Mouse (Mus musculus) midbrain, postnatal 0 days (tissue): Measurements from ENCODE around the gene Rhot2. TPM values are rescaled to one million over a fixed set of nuclear protein-coding genes. Genes with fewer than 3 reads are reported as not detected.
A peak's percentile ranks its signal among the peaks of the same experiment; 100 is the strongest.

Experiments
- ATAC-seq: fragments of 200-750 bp; cut with Nextera tagmentation; 2 replicates; pipeline ENCODE4 v1.8.0; 2017; ENCODE audit warnings: moderate number of reproducible peaks, mild to moderate bottlenecking, moderate TSS enrichment, moderate library complexity; ENCODE audit not compliant: low FRiP score
- DNase-seq: peaks from one replicate; pipeline ENCODE4 v3.0.0-alpha.2; 2015; ENCODE audit warnings: low spot score
- H3K27ac ChIP-seq: fragments of 300-500 bp; sonication (generic); 2 replicates; pipeline ENCODE4 v1.5.1; 2014; ENCODE audit warnings: low read depth, mild to moderate bottlenecking, low read length, mixed read lengths
- H3K27me3 ChIP-seq: fragments of 300-500 bp; sonication (generic); 2 replicates; pipeline ENCODE4 v1.6.1; 2014; ENCODE audit warnings: low read length, control low read depth, mixed read lengths; ENCODE audit not compliant: insufficient read depth
- H3K36me3 ChIP-seq: fragments of 300-500 bp; sonication (generic); 2 replicates; pipeline ENCODE4 v1.6.1; 2014; ENCODE audit warnings: low read length, control low read depth, mixed read lengths; ENCODE audit not compliant: insufficient read depth
- H3K4me1 ChIP-seq: fragments of 300-500 bp; sonication (generic); 2 replicates; pipeline ENCODE4 v1.6.1; 2014; ENCODE audit warnings: mild to moderate bottlenecking, control low read depth, antibody characterized with exemption, low read length, mixed read lengths; ENCODE audit not compliant: insufficient read depth
- H3K4me2 ChIP-seq: fragments of 300-500 bp; sonication (generic); 2 replicates; pipeline ENCODE4 v1.6.1; 2014; ENCODE audit warnings: low read depth, mild to moderate bottlenecking, low read length, mixed read lengths; ENCODE audit not compliant: poor library complexity, severe bottlenecking
- H3K4me3 ChIP-seq: fragments of 300-500 bp; sonication (generic); 2 replicates; pipeline ENCODE4 v1.5.1; 2014; ENCODE audit warnings: low read depth, mild to moderate bottlenecking, low read length, moderate library complexity
- H3K9ac ChIP-seq: fragments of 300-500 bp; sonication (generic); replicated peaks from 2 replicates; pipeline ENCODE4 v1.6.1; 2014; ENCODE audit warnings: mild to moderate bottlenecking, low read length, moderate library complexity, mixed read lengths; ENCODE audit not compliant: poor library complexity, severe bottlenecking
- H3K9me3 ChIP-seq: fragments of 300-500 bp; sonication (generic); 2 replicates; pipeline ENCODE4 v1.6.1; 2016; ENCODE audit warnings: low read length, control low read depth
- CTCF ChIP-seq: IDR thresholded peaks from 2 replicates; pipeline ENCODE4 v1.5.1; 2016; ENCODE audit warnings: antibody characterized with exemption, mild to moderate bottlenecking
- WGBS: fragments of 180-500 bp; shearing (Covaris S2); extraction: QIAGEN DNeasy Blood & Tissue Kit; methylation state at CpG from one replicate; pipeline ENCODE4 v1.1.7; 2014; 5-methylcytosine and 5-hydroxymethylcytosine counted together
- polyA plus RNA-seq: library from polyadenylated mRNA; unstranded; fragments of >200 nt; fragmentation: Nextera tagmentation; extraction: Ambion mirVana; gene quantifications from 2 replicates; pipeline ENCODE4 v1.2.1, GENCODE M21; 2015
- total RNA-seq: library from RNA; depleted of rRNA; stranded (reverse); fragments of >200 nt; gene quantifications from 2 replicates; pipeline ENCODE4 v1.2.3, GENCODE M21; 2014

The Rhot2 gene
- total and polyA plus RNA-seq, 2 experiments from 2014 or later: 16.2 to 49.2 TPM

DNA sequence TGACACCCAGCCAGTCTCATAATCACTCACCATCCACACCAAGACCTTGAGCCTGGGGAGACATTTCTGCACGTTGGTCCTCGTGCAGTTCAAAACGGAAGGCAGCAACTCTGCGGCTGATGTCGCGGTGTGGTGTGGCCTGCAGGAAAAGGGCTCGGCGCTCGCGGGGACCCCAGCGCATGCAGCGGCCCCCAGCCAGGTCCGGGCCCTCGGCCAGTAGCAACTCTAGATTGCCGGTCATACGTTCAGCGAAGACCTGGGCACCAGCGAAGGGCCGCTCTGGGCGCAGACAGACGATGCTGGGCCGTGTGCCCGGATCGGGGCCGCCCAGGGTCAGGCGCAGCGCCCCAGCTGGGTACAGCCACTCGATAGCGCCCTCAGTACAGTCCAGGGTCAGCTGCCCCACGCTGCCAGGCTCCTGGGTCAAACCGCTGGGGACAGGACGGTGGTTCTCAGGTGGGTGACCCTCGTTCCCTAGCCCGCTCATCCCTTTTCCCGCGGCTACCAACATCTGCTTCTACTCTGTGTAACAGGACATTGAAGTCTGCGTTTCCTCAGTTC is 48.4 kb downstream of the Rhot2 start:
- no peak for TF ChIP-seq CTCF
- Histone ChIP-seq H3K9ac (0 out of 2 replicates have a peak overlapping the region, but pooled peaks have one; percentile 29), H3K4me1 (peaks cover 10% of the 10 kb centered on the region; the same call in 1 of the 2 replicates), H3K4me2 (peak overlapping the region; percentile 79), H3K9me3 (no peaks in the 10 kb centered on the region), H3K27ac (peak overlapping the region; percentile 32; the same call in 1 of the 2 replicates), H3K4me3 (peak overlapping the region; percentile 51), H3K27me3 (peaks cover 11% of the 10 kb centered on the region; the same call in 1 of the 2 replicates), H3K36me3 (no peaks in the 10 kb centered on the region)
- 3% methylated on average over 37 of the region's 37 CpGs for WGBS
- ATAC-seq: no peak
- no peak for DNase-seq

GRCm38 (mm10) chr17:25795609-25796092 is 49.0 kb downstream of the Rhot2 start, which contains the start of gene AC134908.4:
AC134908.4 (minus strand) TSS chr17:25795659.
- ATAC-seq (peak; percentile 31), DNase-seq (peak; percentile 80)
- Histone ChIP-seq H3K4me1 (peaks cover 13% of the 10 kb centered on the region; the same call in 1 of the 2 replicates), H3K36me3 (no peaks in the 10 kb centered on the region), H3K9me3 (no peaks in the 10 kb centered on the region), H3K27me3 (peaks cover 11% of the 10 kb centered on the region; the same call in 1 of the 2 replicates), H3K4me3 (peak within 1 kb of the TSS; percentile 51), H3K9ac (0 out of 2 replicates have a peak within 1 kb of the TSS, but pooled peaks have one; percentile 29), H3K4me2 (peak within 1 kb of the TSS; percentile 79), H3K27ac (peak within 1 kb of the TSS; percentile 65)
- TF ChIP-seq CTCF: no peak
- WGBS: 9% methylated on average over 6 of the region's 6 CpGs

- Histone ChIP-seq H3K4me2 (peak overlapping the region; percentile 79), H3K9ac (no peak overlapping the region), H3K9me3 (no peaks in the 10 kb centered on the region), H3K4me1 (peaks cover 16% of the 10 kb centered on the region; the same call in 1 of the 2 replicates), H3K36me3 (no peaks in the 10 kb centered on the region), H3K4me3 (no peak overlapping the region), H3K27me3 (peaks cover 11% of the 10 kb centered on the region; the same call in 1 of the 2 replicates), H3K27ac (peak overlapping the region; percentile 65)
- DNase-seq (no peak), ATAC-seq (no peak)
- no peak for TF ChIP-seq CTCF
- WGBS: 42% methylated on average over 17 of the region's 17 CpGs
Observed at GRCm38 (mm10) chr17:25794998-25795397, 49.7 kb downstream of the Rhot2 start.

- Histone ChIP-seq H3K36me3 (0 out of 2 replicates have a peak, but pooled peaks cover 6% of the 10 kb centered on the region), H3K27ac (no peak overlapping the region), H3K27me3 (peaks cover 11% of the 10 kb centered on the region; the same call in 1 of the 2 replicates), H3K4me1 (peaks cover 16% of the 10 kb centered on the region; the same call in 1 of the 2 replicates), H3K4me3 (no peak overlapping the region), H3K9ac (no peak overlapping the region), H3K9me3 (no peaks in the 10 kb centered on the region), H3K4me2 (peak overlapping the region; percentile 79; the same call in 1 of the 2 replicates)
- DNase-seq: peak; percentile 52
- no peak for TF ChIP-seq CTCF
- WGBS: 17% methylated on average over 13 of the region's 13 CpGs
- no peak for ATAC-seq
Observed at GRCm38 (mm10) chr17:25794197-25794596, 50.5 kb downstream of the Rhot2 start.

DNA sequence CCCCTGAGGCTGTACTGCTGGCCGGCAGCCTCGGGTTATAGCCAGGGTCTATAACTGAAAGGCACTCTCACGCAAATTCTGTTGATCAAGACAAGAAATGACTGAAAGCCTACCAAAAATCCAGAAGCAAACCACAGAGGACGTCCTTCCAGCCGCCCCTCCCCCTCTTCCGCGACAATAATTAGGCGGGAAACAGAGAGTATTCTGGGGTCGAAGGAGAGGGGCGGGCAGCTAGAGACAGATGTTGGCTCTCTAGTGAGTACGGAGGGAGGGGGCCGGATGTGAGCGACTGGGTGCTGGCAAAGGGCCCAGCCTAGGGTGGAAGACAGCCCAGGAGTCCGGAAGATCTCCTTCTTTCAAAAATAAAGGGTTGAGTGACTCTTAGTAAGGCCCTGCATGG is 52.0 kb downstream of the Rhot2 start, which contains the start of gene Fam173a:
TSS of gene Fam173a (minus strand) at position 287 of the 400 bp plus-strand sequence.
- no peaks in the 10 kb centered on the region for H3K9me3 ChIP-seq
- H3K27ac ChIP-seq: peak within 1 kb of the TSS; percentile 90
- H3K4me3 ChIP-seq: peak within 1 kb of the TSS; percentile 84
- peak within 1 kb of the TSS; percentile 87 for H3K4me2 ChIP-seq
- DNase-seq (peak; percentile 81), ATAC-seq (peak; percentile 67)
- under 1% methylated on average over 14 of the region's 14 CpGs for WGBS
- H3K36me3 ChIP-seq: peaks cover 10% of the 10 kb centered on the region; the same call in 1 of the 2 replicates
- TF ChIP-seq CTCF: no peak
- H3K27me3 ChIP-seq: peaks cover 11% of the 10 kb centered on the region; the same call in 1 of the 2 replicates
- peaks cover 16% of the 10 kb centered on the region; the same call in 1 of the 2 replicates for H3K4me1 ChIP-seq
- H3K9ac ChIP-seq: peak within 1 kb of the TSS; percentile 79
